9 mouse cellular contexts compared by ENCODE assay signal in genomic region chr12:33129410-33129809, GRCm38 (mm10). TPM values are rescaled to one million over a fixed set of nuclear protein-coding genes. Genes with fewer than 3 reads are reported as not detected.
A peak's percentile ranks its signal among the peaks of the same experiment; 100 is the strongest.
DNase-seq lines count a peak whose midpoint lies in the region; ATAC-seq and TF ChIP-seq lines count a peak whose summit lies in the region.
"Had no signal": no experiment of that assay in that cellular context is flagged by ENCODE, and none has a peak within 500 bp of the region (broad histone marks: within the 10 kb centered on the region; RNA-seq: fewer than 3 reads in every experiment).

No protein-coding gene starts in this region.

- H3K9ac ChIP-seq in heart, embryonic 14.5 days (ENCODE audit: low read length) = no peak overlapping the region
- H3K9ac ChIP-seq in heart, postnatal 0 days (replicated peaks; ENCODE audit: low read depth, low read length) = no peak overlapping the region

- WGBS in heart, embryonic 14.5 days = 9% methylated on average over 4 of the region's 4 CpGs
- 8% methylated on average over 4 of the region's 4 CpGs for WGBS in heart, postnatal 0 days

- H3K36me3 ChIP-seq in heart, embryonic 14.5 days (ENCODE audit: control insufficient read depth, insufficient read depth, low read length) = no peaks in the 10 kb centered on the region
- H3K36me3 ChIP-seq in heart, postnatal 0 days (replicated peaks; ENCODE audit: control insufficient read depth, insufficient read depth, low read length) = no peaks in the 10 kb centered on the region

- H3K4me3 ChIP-seq in heart, embryonic 14.5 days (ENCODE audit: control insufficient read depth in 1 of 2, insufficient read depth in 1 of 2, low read depth in 1 of 2, low read length in 2 of 2) = no peak overlapping the region
- H3K4me3 ChIP-seq in heart, postnatal 0 days (ENCODE audit: low read depth, low read length) = no peak overlapping the region

- no peak overlapping the region for H3K4me2 ChIP-seq in heart, embryonic 14.5 days (ENCODE audit: low read length)
- no peak overlapping the region for H3K4me2 ChIP-seq in heart, postnatal 0 days (ENCODE audit: low read depth, low read length)

- TF ChIP-seq CTCF in heart, postnatal 0 days (IDR thresholded peaks at IDR 0.05; ENCODE audit: low read depth) = no peak

- H3K27ac ChIP-seq in heart, embryonic 14.5 days (replicated peaks in 1 of 2; ENCODE audit: control insufficient read depth in 1 of 2, insufficient read depth in 1 of 2, low read depth in 2 of 2, low read length in 2 of 2) = no peak overlapping the region
- H3K27ac ChIP-seq in heart, postnatal 0 days (ENCODE audit: low read depth) = no peak overlapping the region
- H3K27ac ChIP-seq: macrophage had no signal

- 0 out of 2 replicates have a peak, but pooled peaks have one; percentile 26 for ATAC-seq in heart, embryonic 14.5 days (ENCODE audit: insufficient number of reproducible peaks, insufficient read depth, low FRiP score, low read depth)
- peak; percentile 76 for ATAC-seq in heart, postnatal 0 days (ENCODE audit: insufficient read depth, low read depth)

- H3K27me3 ChIP-seq in heart, embryonic 14.5 days (ENCODE audit: control insufficient read depth, insufficient read depth, low read length) = no peaks in the 10 kb centered on the region
- no peaks in the 10 kb centered on the region for H3K27me3 ChIP-seq in heart, postnatal 0 days (ENCODE audit: control insufficient read depth, insufficient read depth, low read length)

- no peaks in the 10 kb centered on the region for H3K9me3 ChIP-seq in heart, embryonic 14.5 days (ENCODE audit: control insufficient read depth, low read length)
- no peaks in the 10 kb centered on the region for H3K9me3 ChIP-seq in heart, postnatal 0 days (replicated peaks; ENCODE audit: control insufficient read depth, low read length)

- no peak for TF ChIP-seq EP300 in heart, postnatal 0 days (IDR thresholded peaks at IDR 0.05; ENCODE audit: low read depth)

- H3K4me1 ChIP-seq in heart, embryonic 14.5 days (ENCODE audit: control insufficient read depth in 2 of 2, insufficient read depth in 2 of 2, low read length in 2 of 2) = peaks cover 5 to 8% of the 10 kb centered on the region in 2 experiments; a peak in 3 of 4 replicates
- peaks cover 8% of the 10 kb centered on the region; the same call in 1 of the 2 replicates for H3K4me1 ChIP-seq in heart, postnatal 0 days (ENCODE audit: control insufficient read depth, insufficient read depth)

- DNase-seq in heart, adult 8-10 months (ENCODE audit: low spot score) = no peak
- DNase-seq in 3T3-L1 (ENCODE audit: low read depth, low spot score) (peak; percentile 8), R1 (ENCODE audit: low read depth, low spot score) (peak; percentile 99)
- DNase-seq in heart, postnatal 0 days (ENCODE audit: low spot score) = peak; percentile 36
- DNase-seq in frontal cortex, postnatal 25 days (ENCODE audit: low spot score in 2 of 2) = no peak
- no peak for DNase-seq in thymus, postnatal 36 days
- DNase-seq in urinary bladder, postnatal 36 days (ENCODE audit: low spot score in 2 of 2) = no peak

RNA-seq across cellular contexts. Expression of gene Atxn7l1, which starts 18.1 kb away (rescaled TPM):
- 10.1 and 10.6 TPM in 2 replicates for polyA plus RNA-seq in heart, embryonic 14.5 days (2014; fragmentation: Nextera tagmentation; extraction: Ambion mirVana)
- total RNA-seq in heart, adult 8-10 months (2022) = 10 to 100 TPM; 20.2 to 22.4 (median 20.7) TPM
- 6.7 and 11.1 TPM in 2 replicates for total RNA-seq in heart, postnatal 0 days (2014; rRNA removed; ENCODE audit: low replicate concordance)
- polyA plus RNA-seq in heart, postnatal 0 days (2015; fragmentation: Nextera tagmentation; extraction: Ambion mirVana) = 4.5 and 5.3 TPM in 2 replicates

RNA-seq across cellular contexts. Expression of gene Cdhr3, which starts 36.7 kb away (rescaled TPM):
- polyA plus RNA-seq in heart, embryonic 14.5 days (2014; fragmentation: Nextera tagmentation; extraction: Ambion mirVana) = 0.16 and 0.26 TPM in 2 replicates
- 1 to 10 TPM in 1 of 4 experiments, under 1 TPM in 2, not detected in 1; 0.13 to 1.9 (median 0.37) TPM for total RNA-seq in heart, adult 8-10 months (2022)
- total RNA-seq in heart, postnatal 0 days (2014; rRNA removed; ENCODE audit: low replicate concordance) = 1.5 TPM in 1 of 2 replicates, not detected in the other
- 0.73 and 1.2 TPM in 2 replicates for polyA plus RNA-seq in heart, postnatal 0 days (2015; fragmentation: Nextera tagmentation; extraction: Ambion mirVana)
- polyA plus RNA-seq: macrophage had no signal

Comparison
In these comparisons a context has a peak if more than half of its experiments do, and no peak if none do; other contexts are left out.
1. DNase-seq: peak in 3T3-L1 (single experiment), R1 (single experiment) and heart, postnatal 0 days (single experiment); none in heart, adult 8-10 months (single experiment), frontal cortex, postnatal 25 days (0 of 2), thymus, postnatal 36 days (0 of 2) and urinary bladder, postnatal 36 days (0 of 2).